Mouse (Mus musculus): Measurements from ENCODE around the gene Cdiptos.
A peak's percentile ranks its signal among the peaks of the same experiment; 100 is the strongest.

Cdiptos gene

GRCm38 (mm10) chr7:126928384-126929037, 47.4 kb downstream of the Cdiptos start, which contains the start of gene Kctd13:
Gene Kctd13 (plus strand): TSS chr7:126928879.
- DNase-seq (ENCODE audit: low read depth, low spot score) = peak; percentile 69

- DNase-seq (ENCODE audit: low read depth, low spot score) = no peak
These were observed 49.6 kb downstream of the Cdiptos start for GRCm38 (mm10) chr7:126926299-126926698.

- no peak for DNase-seq (ENCODE audit: low read depth, low spot score)
These were observed 51.9 kb downstream of the Cdiptos start for GRCm38 (mm10) chr7:126923999-126924398.

DNA sequence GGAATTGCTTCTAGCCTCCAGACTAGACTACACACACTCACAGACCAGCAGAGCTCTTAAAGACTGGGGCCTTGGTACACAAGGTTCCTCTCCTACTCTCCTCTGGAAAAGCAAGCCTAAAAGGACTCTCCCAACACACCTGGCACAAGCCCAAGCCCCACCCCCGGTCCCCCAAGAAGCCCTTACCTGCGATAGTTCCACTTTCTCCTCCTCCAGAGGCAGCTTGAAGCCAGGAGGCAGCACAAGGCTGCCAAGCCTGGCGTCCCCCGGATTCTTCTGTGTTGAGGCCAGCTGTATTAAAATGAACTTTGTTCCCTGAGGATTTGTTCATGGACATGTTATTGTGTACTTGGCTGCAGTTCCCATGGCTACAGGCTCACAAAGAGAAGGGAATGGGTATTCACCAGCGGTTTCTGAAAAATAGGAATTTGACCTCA, 53.3 kb downstream of the Cdiptos start, which contains the start of gene Tmem219:
Gene Tmem219 (minus strand): TSS at position 294 of the 437 bp plus-strand sequence.
- peak; percentile 14 for DNase-seq (ENCODE audit: low read depth, low spot score)
